Mouse (Mus musculus): ENCODE measurements around the gene Wdr54. TPM values are rescaled to one million over a fixed set of nuclear protein-coding genes. Genes with fewer than 3 reads are reported as not detected.

The Wdr54 gene
- polyA plus RNA-seq, 1 experiment = 0.77 TPM

- 96% methylated on average over 13 of the region's 13 CpGs for WGBS
- H3K27ac ChIP-seq (ENCODE audit: insufficient read depth, low read length) = no peak overlapping the region
These were observed 38.6 kb downstream of the Wdr54 start for GRCm38 (mm10) chr6:83117616-83118015.

GRCm38 (mm10) chr6:83117165-83117438 is 39.1 kb downstream of the Wdr54 start:
- WGBS = 91% methylated on average over 4 of the region's 4 CpGs
- TF ChIP-seq CTCF (IDR thresholded peaks at IDR 0.05; ENCODE audit: extremely low read depth, insufficient read depth, insufficient read length, insufficient replicate concordance) (no peak), POLR2A (IDR thresholded peaks at IDR 0.05; ENCODE audit: low read depth, low read length) (no peak)
- no peak overlapping the region for H3K4me3 ChIP-seq (ENCODE audit: extremely low read depth, insufficient read depth, insufficient read length)
- peaks cover 19% of the 10 kb centered on the region for H3K4me1 ChIP-seq (ENCODE audit: control insufficient read depth, insufficient read depth, insufficient read length)
- H3K27ac ChIP-seq (ENCODE audit: insufficient read depth, low read length) = no peak overlapping the region
- DNase-seq (ENCODE audit: low read depth in 1 of 2, low spot score in 2 of 2) = no peak
- H3K27me3 ChIP-seq (ENCODE audit: control insufficient read depth, insufficient read depth, low read length) = no peaks in the 10 kb centered on the region
- H3K36me3 ChIP-seq (ENCODE audit: control insufficient read depth, insufficient read depth, low read length) = peaks cover 2% of the 10 kb centered on the region

More at GRCm38 (mm10) chr6:83117616-83118015, 38.6 kb downstream of the Wdr54 start:
- Histone ChIP-seq H3K4me1 (ENCODE audit: control insufficient read depth, insufficient read depth, insufficient read length) (peaks cover 22% of the 10 kb centered on the region), H3K4me3 (ENCODE audit: extremely low read depth, insufficient read depth, insufficient read length) (no peak overlapping the region), H3K36me3 (ENCODE audit: control insufficient read depth, insufficient read depth, low read length) (peaks cover 2% of the 10 kb centered on the region), H3K27me3 (ENCODE audit: control insufficient read depth, insufficient read depth, low read length) (no peaks in the 10 kb centered on the region)
- TF ChIP-seq CTCF (IDR thresholded peaks at IDR 0.05; ENCODE audit: extremely low read depth, insufficient read depth, insufficient read length, insufficient replicate concordance) (no peak), POLR2A (IDR thresholded peaks at IDR 0.05; ENCODE audit: low read depth, low read length) (no peak)
- no peak for DNase-seq (ENCODE audit: low read depth in 1 of 2, low spot score in 2 of 2)

- WGBS = 85% methylated on average over 11 of the region's 11 CpGs
- peaks cover 2% of the 10 kb centered on the region for H3K36me3 ChIP-seq (ENCODE audit: control insufficient read depth, insufficient read depth, low read length)
- no peak for DNase-seq (ENCODE audit: low read depth in 1 of 2, low spot score in 2 of 2)
- 0 out of 2 replicates have a peak overlapping the region, but pooled peaks have one; percentile 75 for H3K4me3 ChIP-seq (ENCODE audit: extremely low read depth, insufficient read depth, insufficient read length)
- no peaks in the 10 kb centered on the region for H3K27me3 ChIP-seq (ENCODE audit: control insufficient read depth, insufficient read depth, low read length)
- no peak overlapping the region for H3K27ac ChIP-seq (ENCODE audit: insufficient read depth, low read length)
- peaks cover 17% of the 10 kb centered on the region for H3K4me1 ChIP-seq (ENCODE audit: control insufficient read depth, insufficient read depth, insufficient read length)
- TF ChIP-seq CTCF (IDR thresholded peaks at IDR 0.05; ENCODE audit: extremely low read depth, insufficient read depth, insufficient read length, insufficient replicate concordance) (no peak), POLR2A (IDR thresholded peaks at IDR 0.05; ENCODE audit: low read depth, low read length) (no peak)
These were observed 39.6 kb downstream of the Wdr54 start for GRCm38 (mm10) chr6:83116373-83117164.

GRCm38 (mm10) chr6:83115682-83116372 is 40.4 kb downstream of the Wdr54 start:
- no peaks in the 10 kb centered on the region for H3K27me3 ChIP-seq (ENCODE audit: control insufficient read depth, insufficient read depth, low read length)
- WGBS = 3% methylated on average over 41 of the region's 48 CpGs
- H3K36me3 ChIP-seq (ENCODE audit: control insufficient read depth, insufficient read depth, low read length) = peaks cover 2% of the 10 kb centered on the region
- peak overlapping the region; percentile 43 for H3K27ac ChIP-seq (ENCODE audit: insufficient read depth, low read length)
- peak in 1 of 2 experiments; percentile 36 for DNase-seq (ENCODE audit: low read depth in 1 of 2, low spot score in 2 of 2)
- TF ChIP-seq POLR2A (IDR thresholded peaks at IDR 0.05; ENCODE audit: low read depth, low read length) (no peak), CTCF (IDR thresholded peaks at IDR 0.05; ENCODE audit: extremely low read depth, insufficient read depth, insufficient read length, insufficient replicate concordance) (no peak)
- peak overlapping the region; percentile 75 for H3K4me3 ChIP-seq (ENCODE audit: extremely low read depth, insufficient read depth, insufficient read length)
- peaks cover 17% of the 10 kb centered on the region for H3K4me1 ChIP-seq (ENCODE audit: control insufficient read depth, insufficient read depth, insufficient read length)

- Histone ChIP-seq H3K4me3 (ENCODE audit: extremely low read depth, insufficient read depth, insufficient read length) (peak within 1 kb of the TSS; percentile 75), H3K36me3 (ENCODE audit: control insufficient read depth, insufficient read depth, low read length) (peaks cover 2% of the 10 kb centered on the region), H3K4me1 (ENCODE audit: control insufficient read depth, insufficient read depth, insufficient read length) (peaks cover 12% of the 10 kb centered on the region), H3K27me3 (ENCODE audit: control insufficient read depth, insufficient read depth, low read length) (no peaks in the 10 kb centered on the region), H3K27ac (ENCODE audit: insufficient read depth, low read length) (peak within 1 kb of the TSS; percentile 88)
- TF ChIP-seq CTCF (IDR thresholded peaks at IDR 0.05; ENCODE audit: extremely low read depth, insufficient read depth, insufficient read length, insufficient replicate concordance) = peak; percentile 14; the same call in 1 of the 2 replicates
- peak; percentile 97 for TF ChIP-seq POLR2A (IDR thresholded peaks at IDR 0.05; ENCODE audit: low read depth, low read length)
- WGBS = under 1% methylated on average over 49 of the region's 58 CpGs
- peak; percentile 74 to 94 for DNase-seq (ENCODE audit: low read depth in 1 of 2, low spot score in 2 of 2)
These were observed 41.1 kb downstream of the Wdr54 start, which contains the start of gene Mogs for GRCm38 (mm10) chr6:83115011-83115671. TSS of gene Mogs (plus strand) at chr6:83115496.

GRCm38 (mm10) chr6:83111510-83112136 is 44.6 kb downstream of the Wdr54 start:
- Histone ChIP-seq H3K4me1 (ENCODE audit: control insufficient read depth, insufficient read depth, insufficient read length) (peaks cover 7% of the 10 kb centered on the region), H3K36me3 (ENCODE audit: control insufficient read depth, insufficient read depth, low read length) (no peaks in the 10 kb centered on the region), H3K27me3 (ENCODE audit: control insufficient read depth, insufficient read depth, low read length) (no peaks in the 10 kb centered on the region), H3K4me3 (ENCODE audit: extremely low read depth, insufficient read depth, insufficient read length) (no peak overlapping the region), H3K27ac (ENCODE audit: insufficient read depth, low read length) (no peak overlapping the region)
- 84% methylated on average over 4 of the region's 4 CpGs for WGBS
- TF ChIP-seq POLR2A (IDR thresholded peaks at IDR 0.05; ENCODE audit: low read depth, low read length) = no peak
- DNase-seq (ENCODE audit: low read depth in 1 of 2, low spot score in 2 of 2) = no peak

All from spleen, adult 2 months (tissue).